Mouse (Mus musculus) adrenal gland, postnatal 14 days (tissue): ENCODE data around the gene Il11ra2. TPM values are rescaled to one million over a fixed set of nuclear protein-coding genes. Genes with fewer than 3 reads are reported as not detected.
"Not testable (repeated sequence)": the region's sequence is repeated elsewhere in the genome, so short reads cannot be mapped to it uniquely, and the experiment has no call there.

Experiments
- DNase-seq: peaks from one replicate; pipeline ENCODE4 v3.0.0; 2021; ENCODE audit warnings: mixed read lengths
- long read RNA-seq, 2 experiments: library from polyadenylated mRNA; stranded (forward); transcript quantifications; one replicate each; pipeline ENCODE4 v2.0.0; 2021
- total RNA-seq: library from RNA; stranded (reverse); gene quantifications from 2 replicates; pipeline ENCODE4 v1.2.3, GENCODE M21; 2021

Il11ra2 gene
- total RNA-seq, result not detected in 2 replicates
- long read RNA-seq, experiment 1, result 0 reads
- long read RNA-seq, experiment 2, result 0 reads

- DNase-seq, result not testable (repeated sequence)
Measured at GRCm38 (mm10) chr4:42661793-42662192, at the start of gene Il11ra2. Gene Il11ra2 (minus strand): TSS chr4:42661893.

- not testable (repeated sequence) for DNase-seq
Measured at GRCm38 (mm10) chr4:42682183-42682524, 20.5 kb upstream of the Il11ra2 start.

GRCm38 (mm10) chr4:42681473-42682182, 19.9 kb upstream of the Il11ra2 start:
- DNase-seq, result not testable (repeated sequence)

GRCm38 (mm10) chr4:42680374-42681356, 19.0 kb upstream of the Il11ra2 start:
- not testable (repeated sequence) for DNase-seq

- not testable (repeated sequence) for DNase-seq
Measured at GRCm38 (mm10) chr4:42679365-42679764, 17.7 kb upstream of the Il11ra2 start.

DNA sequence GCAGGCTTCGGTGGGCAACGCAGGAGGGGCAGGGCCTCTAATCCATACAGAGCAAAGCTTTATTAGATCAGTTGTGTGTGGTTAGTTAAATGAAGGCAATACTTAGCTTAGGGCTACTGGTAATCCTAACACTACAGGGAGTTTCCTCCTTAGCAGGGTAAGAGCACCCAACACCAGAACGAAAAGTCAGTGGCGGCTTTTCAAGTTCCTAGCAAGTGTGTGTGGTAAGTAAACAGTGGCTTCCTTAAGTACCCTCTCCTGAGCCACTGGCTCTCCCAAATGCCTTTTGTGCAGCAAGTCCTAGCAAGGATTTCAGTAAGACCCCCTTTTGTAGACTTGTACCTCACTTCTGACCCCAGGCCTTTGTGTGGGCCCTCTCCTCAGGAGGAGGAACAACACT, 13.7 kb upstream of the Il11ra2 start:
- not testable (repeated sequence) for DNase-seq

- DNase-seq, result not testable (repeated sequence)
Measured at GRCm38 (mm10) chr4:42654951-42655350, 6.7 kb downstream of the Il11ra2 start, which contains the start of gene Ccl27b. Gene Ccl27b (plus strand): TSS chr4:42655251.

- not testable (repeated sequence) for DNase-seq
Measured at GRCm38 (mm10) chr4:42629419-42629818, 32.3 kb downstream of the Il11ra2 start, which contains the start of gene Gm2564. Gene Gm2564 (plus strand): TSS chr4:42629719.

- not testable (repeated sequence) for DNase-seq
Measured at GRCm38 (mm10) chr4:42611895-42612294, 49.8 kb downstream of the Il11ra2 start, which contains the start of gene Gm10591. Gene Gm10591 (plus strand): TSS chr4:42612195.

Other genes starting within 250 kb of the Il11ra2 start
- gene Gm21586, start 222.5 kb downstream of the Il11ra2 start, total RNA-seq, result not detected in 2 replicates
- gene Gm2163, start 195.1 kb downstream of the Il11ra2 start, total RNA-seq, result 0.48 and 0.49 TPM in 2 replicates
- gene Fam205a2, start 133.7 kb downstream of the Il11ra2 start, total RNA-seq, result not detected in 2 replicates
- not detected in 2 replicates for gene Gm10591, start 49.7 kb downstream of the Il11ra2 start, total RNA-seq
- 4.2 and 24.3 TPM in 2 replicates for gene Gm2564, start 32.2 kb downstream of the Il11ra2 start, total RNA-seq
- 20.8 TPM in 1 of 2 replicates, not detected in the other for gene Ccl27b, start 6.6 kb downstream of the Il11ra2 start, total RNA-seq
- not detected in 2 replicates for gene 4930578G10Rik, start 73.7 kb upstream of the Il11ra2 start, total RNA-seq
- 1.0 and 12.6 TPM in 2 replicates for gene Ccl19, start 94.7 kb upstream of the Il11ra2 start, total RNA-seq
- gene Ccl21a, start 112.1 kb upstream of the Il11ra2 start, total RNA-seq, result 8.8 and 168 TPM in 2 replicates
- not detected in 2 replicates for gene Fam205a1, start 192.0 kb upstream of the Il11ra2 start, total RNA-seq
- 0.11 TPM in 1 of 2 replicates, not detected in the other for gene Gm12394, start 194.9 kb upstream of the Il11ra2 start, total RNA-seq
- not detected in 2 replicates for gene Fam205c, start 212.3 kb upstream of the Il11ra2 start, total RNA-seq